Mouse (Mus musculus) stomach, postnatal 0 days (tissue): ENCODE measurements around the gene Plbd2. TPM values are rescaled to one million over a fixed set of nuclear protein-coding genes. Genes with fewer than 3 reads are reported as not detected.

Experiments
- ATAC-seq: fragments of 200-750 bp; cut with Nextera tagmentation; 2 replicates; pipeline ENCODE4 v1.8.0; 2017; ENCODE audit not compliant: low FRiP score, low TSS enrichment
- DNase-seq: peaks from one replicate; pipeline ENCODE4 v3.0.0-alpha.2; 2016; ENCODE audit warnings: low spot score
- H3K27ac ChIP-seq: fragments of 300-500 bp; sonication (generic); replicated peaks from 2 replicates; pipeline ENCODE4 v1.5.1; 2014; ENCODE audit warnings: mild to moderate bottlenecking, control low read depth
- H3K27me3 ChIP-seq: fragments of 300-500 bp; sonication (generic); 2 replicates; pipeline ENCODE4 v1.6.1; 2014; ENCODE audit warnings: low read length; ENCODE audit not compliant: control insufficient read depth, insufficient read depth
- H3K36me3 ChIP-seq: fragments of 300-500 bp; sonication (generic); 2 replicates; pipeline ENCODE4 v1.6.1; 2014; ENCODE audit warnings: low read length, mixed read lengths; ENCODE audit not compliant: control insufficient read depth, insufficient read depth
- H3K4me1 ChIP-seq: fragments of 300-500 bp; sonication (generic); replicated peaks from 2 replicates; pipeline ENCODE4 v1.6.1; 2014; ENCODE audit warnings: antibody characterized with exemption; ENCODE audit not compliant: control insufficient read depth, insufficient read depth
- H3K4me2 ChIP-seq: fragments of 300-500 bp; sonication (generic); replicated peaks from 2 replicates; pipeline ENCODE4 v1.6.1; 2014; ENCODE audit warnings: low read depth, mild to moderate bottlenecking, control low read depth, moderate library complexity
- H3K4me3 ChIP-seq: fragments of 300-500 bp; sonication (generic); 2 replicates; pipeline ENCODE4 v1.5.1; 2014; ENCODE audit warnings: low read depth, low read length, control low read depth
- H3K9ac ChIP-seq: fragments of 300-500 bp; sonication (generic); 2 replicates; pipeline ENCODE4 v1.6.1; 2014; ENCODE audit warnings: mild to moderate bottlenecking, low read length, control low read depth, mixed read lengths
- H3K9me3 ChIP-seq: fragments of 300-500 bp; sonication (generic); 2 replicates; pipeline ENCODE4 v1.6.1; 2016; ENCODE audit warnings: low read length; ENCODE audit not compliant: control insufficient read depth
- CTCF ChIP-seq: IDR thresholded peaks from 2 replicates; pipeline ENCODE4 v1.5.1; 2016; ENCODE audit warnings: antibody characterized with exemption, low read depth, mild to moderate bottlenecking, moderate library complexity
- EP300 ChIP-seq: optimal IDR thresholded peaks from 2 replicates; pipeline ENCODE3; 2016; ENCODE audit warnings: antibody characterized with exemption
- WGBS: fragments of 180-500 bp; shearing (Covaris S2); extraction: QIAGEN DNeasy Blood & Tissue Kit; methylation state at CpG from one replicate; pipeline ENCODE4 v1.1.7; 2014; 5-methylcytosine and 5-hydroxymethylcytosine counted together
- polyA plus RNA-seq: library from polyadenylated mRNA; unstranded; fragments of >200 nt; fragmentation: Nextera tagmentation; extraction: Ambion mirVana; gene quantifications from 2 replicates; pipeline ENCODE4 v1.2.1, GENCODE M21; 2015

Plbd2 gene
- polyA plus RNA-seq, 1 experiment from 2014 or later: 42.6 TPM

DNA sequence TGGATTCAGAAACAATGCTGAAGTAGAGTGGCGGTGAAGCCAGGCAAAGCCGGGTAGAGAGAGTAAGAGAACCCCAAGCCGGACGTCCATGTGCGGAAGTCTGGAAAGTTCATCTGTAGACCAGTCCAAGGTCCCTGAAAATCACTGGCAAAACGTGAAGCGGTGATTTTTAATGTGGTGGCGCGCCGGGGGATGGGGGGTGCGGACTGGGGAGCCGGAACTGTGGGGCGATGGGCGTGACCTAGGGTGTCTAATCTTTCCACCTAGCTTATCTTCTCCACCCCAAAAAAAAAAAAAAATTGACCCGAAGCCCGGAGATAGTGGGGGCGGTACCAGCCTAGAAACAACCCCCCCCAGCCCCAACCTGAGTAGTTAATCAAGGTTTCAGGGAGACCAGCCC is 65.9 kb downstream of the Plbd2 start:
- no peak overlapping the region for H3K27ac ChIP-seq
- peaks cover 46% of the 10 kb centered on the region for H3K27me3 ChIP-seq
- TF ChIP-seq CTCF (no peak), EP300 (no peak)
- H3K4me3 ChIP-seq: no peak overlapping the region; the same call in 1 of the 2 replicates
- no peaks in the 10 kb centered on the region for H3K36me3 ChIP-seq
- no peaks in the 10 kb centered on the region for H3K9me3 ChIP-seq
- peak overlapping the region; percentile 37; the same call in 1 of the 2 replicates for H3K4me2 ChIP-seq
- H3K9ac ChIP-seq: no peak overlapping the region
- under 1% methylated on average over 17 of the region's 17 CpGs for WGBS
- no peak for ATAC-seq
- no peaks in the 10 kb centered on the region; the same call in 1 of the 2 replicates for H3K4me1 ChIP-seq
- DNase-seq: no peak

DNA sequence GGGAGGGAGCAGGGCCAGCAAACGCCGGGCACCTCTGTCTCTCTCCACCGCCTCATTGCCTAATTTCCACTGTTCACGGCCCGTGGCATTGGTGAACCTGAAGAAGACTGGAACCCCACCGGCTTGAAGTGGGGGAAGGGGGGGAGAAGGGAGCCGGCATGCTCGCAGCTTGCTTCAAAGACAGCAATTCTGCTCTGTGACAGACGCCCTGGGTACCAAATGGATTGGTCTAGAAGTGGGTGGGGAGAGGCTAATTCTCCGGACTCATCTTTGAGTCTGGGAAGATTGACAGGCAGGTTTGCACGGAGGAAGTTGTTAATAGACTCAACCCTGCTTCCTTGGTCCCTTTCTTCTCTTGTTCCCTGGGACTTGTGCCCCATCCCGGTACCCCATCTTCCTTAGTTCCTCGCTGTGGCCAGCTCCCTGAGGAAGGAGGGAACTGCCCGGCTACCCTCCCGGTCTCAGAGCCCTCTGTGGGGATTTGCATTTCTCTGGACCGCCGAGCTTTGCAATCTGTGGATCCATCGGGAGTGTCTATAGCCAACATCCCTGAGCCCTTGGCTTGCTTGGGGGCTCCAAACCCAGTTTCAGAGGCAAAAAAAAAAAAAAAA is 66.4 kb downstream of the Plbd2 start:
- H3K36me3 ChIP-seq: no peaks in the 10 kb centered on the region
- no peak for TF ChIP-seq EP300
- no peak for TF ChIP-seq CTCF
- no peak overlapping the region for H3K4me3 ChIP-seq
- no peak overlapping the region for H3K9ac ChIP-seq
- WGBS: under 1% methylated on average over 18 of the region's 18 CpGs
- no peak overlapping the region for H3K4me2 ChIP-seq
- H3K9me3 ChIP-seq: no peaks in the 10 kb centered on the region
- H3K27me3 ChIP-seq: peaks cover 50% of the 10 kb centered on the region
- ATAC-seq (no peak), DNase-seq (no peak)
- no peak overlapping the region for H3K27ac ChIP-seq
- no peaks in the 10 kb centered on the region; the same call in 1 of the 2 replicates for H3K4me1 ChIP-seq

DNA sequence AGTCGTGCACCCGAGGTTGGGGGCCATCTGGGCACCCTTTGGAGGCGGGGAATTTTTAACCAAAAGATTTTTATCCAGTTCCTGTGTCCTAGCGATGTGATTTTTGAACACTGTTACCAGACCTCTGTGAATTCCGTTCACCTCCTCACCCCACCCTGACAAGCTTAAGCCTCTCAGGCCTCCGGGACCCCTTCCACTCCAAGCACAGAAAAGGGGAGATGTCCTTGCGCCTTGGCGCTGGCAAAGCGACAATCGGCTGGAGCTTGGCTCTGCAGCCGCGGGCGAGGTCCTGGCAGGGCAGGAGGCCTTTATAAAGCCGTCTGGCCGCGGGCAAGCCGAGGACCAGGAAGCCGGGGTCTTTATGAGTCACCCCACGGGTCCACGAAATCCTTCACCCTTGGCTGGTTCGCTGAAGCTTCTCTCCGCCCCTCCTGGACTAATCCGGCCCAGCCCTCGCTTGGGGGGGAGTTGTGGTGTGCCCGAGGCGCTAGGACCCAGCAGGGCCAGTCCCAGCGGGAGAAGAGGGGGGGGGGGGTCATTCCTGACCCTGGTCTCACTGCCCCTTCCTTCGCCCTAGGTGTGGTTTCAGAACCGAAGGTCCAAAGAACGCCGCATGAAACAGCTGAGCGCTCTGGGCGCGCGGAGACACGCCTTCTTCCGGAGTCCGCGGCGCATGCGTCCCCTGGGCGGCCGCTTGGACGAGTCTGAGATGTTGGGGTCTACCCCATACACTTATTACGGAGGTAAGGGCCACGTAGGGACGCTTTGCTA is 67.5 kb downstream of the Plbd2 start:
- no peak for DNase-seq
- no peaks in the 10 kb centered on the region; the same call in 1 of the 2 replicates for H3K4me1 ChIP-seq
- no peak for ATAC-seq
- 2% methylated on average over 45 of the region's 47 CpGs for WGBS
- peak overlapping the region; percentile 55 for H3K4me2 ChIP-seq
- no peak for TF ChIP-seq CTCF
- TF ChIP-seq EP300: no peak
- no peaks in the 10 kb centered on the region for H3K36me3 ChIP-seq
- no peak overlapping the region for H3K9ac ChIP-seq
- no peaks in the 10 kb centered on the region for H3K9me3 ChIP-seq
- H3K4me3 ChIP-seq: peak overlapping the region; percentile 34
- H3K27ac ChIP-seq: no peak overlapping the region
- H3K27me3 ChIP-seq: peaks cover 60% of the 10 kb centered on the region

DNA sequence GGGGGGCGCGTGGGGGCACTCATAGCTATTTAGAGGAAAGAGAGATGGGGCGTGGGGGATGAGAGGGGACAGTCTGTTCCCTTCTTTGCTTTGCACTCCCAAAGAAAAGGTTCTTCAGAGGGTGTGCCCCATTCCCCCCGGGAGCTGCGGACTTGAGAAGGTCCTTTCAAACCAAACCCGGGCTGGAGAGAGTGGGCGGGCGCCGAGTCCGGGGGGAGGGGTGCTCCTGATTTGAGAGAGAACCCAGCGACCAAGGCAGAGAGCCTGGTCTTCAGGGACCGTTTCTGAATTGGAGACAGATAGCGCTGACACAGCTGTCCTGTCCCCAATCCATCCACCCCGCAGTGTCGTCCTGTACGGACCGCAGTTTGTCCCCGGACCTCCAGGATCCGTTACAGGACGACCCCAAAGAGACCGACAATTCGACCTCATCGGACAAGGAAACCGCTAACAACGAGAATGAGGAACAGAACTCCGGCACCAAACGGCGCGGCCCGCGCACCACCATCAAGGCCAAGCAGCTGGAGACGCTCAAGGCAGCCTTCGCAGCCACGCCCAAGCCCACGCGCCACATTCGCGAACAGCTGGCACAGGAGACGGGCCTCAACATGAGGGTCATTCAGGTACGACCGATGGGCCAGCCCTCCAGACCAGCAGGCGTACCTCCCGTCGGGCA is 68.3 kb downstream of the Plbd2 start:
- no peak for ATAC-seq
- no peak overlapping the region for H3K4me2 ChIP-seq
- H3K27me3 ChIP-seq: peaks cover 61% of the 10 kb centered on the region
- H3K36me3 ChIP-seq: no peaks in the 10 kb centered on the region
- H3K9me3 ChIP-seq: no peaks in the 10 kb centered on the region
- H3K4me1 ChIP-seq: no peaks in the 10 kb centered on the region; the same call in 1 of the 2 replicates
- DNase-seq: no peak
- H3K9ac ChIP-seq: no peak overlapping the region
- no peak for TF ChIP-seq CTCF
- TF ChIP-seq EP300: no peak
- H3K4me3 ChIP-seq: no peak overlapping the region
- under 1% methylated on average over 44 of the region's 44 CpGs for WGBS
- H3K27ac ChIP-seq: no peak overlapping the region

DNA sequence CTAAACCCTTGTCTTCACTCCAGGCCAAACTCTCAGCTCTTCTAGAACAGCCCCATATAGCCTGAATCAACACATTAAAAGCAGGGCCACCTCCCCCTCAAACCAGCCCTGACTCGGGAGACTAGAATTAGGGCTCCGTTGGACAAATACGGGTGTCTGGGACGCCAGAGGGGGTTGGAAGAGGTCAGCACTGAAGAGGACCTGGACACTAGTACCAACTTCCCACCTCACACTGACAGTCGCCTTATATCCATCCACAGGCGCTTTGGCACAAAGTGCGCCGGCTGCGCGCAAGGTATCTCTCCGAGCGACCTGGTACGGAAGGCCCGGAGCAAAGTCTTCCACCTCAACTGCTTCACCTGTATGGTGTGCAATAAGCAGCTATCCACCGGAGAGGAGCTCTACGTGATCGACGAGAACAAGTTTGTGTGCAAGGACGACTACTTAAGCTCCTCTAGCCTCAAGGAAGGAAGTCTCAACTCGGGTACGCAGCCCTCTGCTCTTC is 69.1 kb downstream of the Plbd2 start:
- no peaks in the 10 kb centered on the region for H3K36me3 ChIP-seq
- no peak overlapping the region for H3K4me2 ChIP-seq
- H3K27me3 ChIP-seq: peaks cover 52% of the 10 kb centered on the region
- H3K9ac ChIP-seq: no peak overlapping the region
- DNase-seq (no peak), ATAC-seq (no peak)
- no peak overlapping the region for H3K4me3 ChIP-seq
- TF ChIP-seq CTCF (no peak), EP300 (no peak)
- H3K27ac ChIP-seq: no peak overlapping the region
- H3K9me3 ChIP-seq: no peaks in the 10 kb centered on the region
- no peaks in the 10 kb centered on the region; the same call in 1 of the 2 replicates for H3K4me1 ChIP-seq
- 2% methylated on average over 21 of the region's 21 CpGs for WGBS

Other genes starting within 250 kb of the Plbd2 start
- gene Lhx5, start 71.9 kb downstream of the Plbd2 start, polyA plus RNA-seq: 0.16 and 0.18 TPM in 2 replicates
- 16.2 and 16.8 TPM in 2 replicates for gene Sdsl, start 30.8 kb downstream of the Plbd2 start, polyA plus RNA-seq
- not detected in 2 replicates for gene Sds, start 27.1 kb downstream of the Plbd2 start, polyA plus RNA-seq
- gene Slc8b1, start 7.5 kb upstream of the Plbd2 start, polyA plus RNA-seq: 4.9 and 5.2 TPM in 2 replicates
- 12.7 and 13.9 TPM in 2 replicates for gene Tpcn1, start 85.0 kb upstream of the Plbd2 start, polyA plus RNA-seq
- 0.25 and 0.36 TPM in 2 replicates for gene Iqcd, start 85.4 kb upstream of the Plbd2 start, polyA plus RNA-seq
- 12.1 TPM in 2 replicates for gene Rita1, start 109.0 kb upstream of the Plbd2 start, polyA plus RNA-seq
- gene Ddx54, start 109.1 kb upstream of the Plbd2 start, polyA plus RNA-seq: 22.5 and 23.0 TPM in 2 replicates
- 0.10 TPM in 1 of 2 replicates, not detected in the other for gene Cfap73, start 130.6 kb upstream of the Plbd2 start, polyA plus RNA-seq
- gene Rasal1, start 145.2 kb upstream of the Plbd2 start, polyA plus RNA-seq: 0.08 and 0.44 TPM in 2 replicates
- 2.0 and 3.1 TPM in 2 replicates for gene Dtx1, start 208.3 kb upstream of the Plbd2 start, polyA plus RNA-seq
- gene Oas2, start 246.2 kb upstream of the Plbd2 start, polyA plus RNA-seq: 0.59 and 0.74 TPM in 2 replicates